In genomic region chr17:65536156-65536555, GRCm38 (mm10) we compare ENCODE assay signal across 7 mouse cellular contexts. TPM values are rescaled to one million over a fixed set of nuclear protein-coding genes. Genes with fewer than 3 reads are reported as not detected.
DNase-seq lines count a peak whose midpoint lies in the region; ATAC-seq and TF ChIP-seq lines count a peak whose summit lies in the region.

No protein-coding gene starts in this region.

- no peak for ATAC-seq in midbrain, embryonic 16.5 days
- ATAC-seq in forebrain, postnatal 0 days: no peak
- no peak for ATAC-seq in liver, embryonic 13.5 days (ENCODE audit: low read depth)

- 22% methylated on average over 3 of the region's 3 CpGs for WGBS in midbrain, embryonic 10.5 days
- WGBS in midbrain, embryonic 16.5 days: 22% methylated on average over 3 of the region's 3 CpGs
- WGBS in forebrain, postnatal 0 days: 24% methylated on average over 3 of the region's 3 CpGs
- WGBS in liver, embryonic 13.5 days (ENCODE audit: insufficient replicate concordance): 13% methylated on average over 3 of the region's 3 CpGs

- H3K36me3 ChIP-seq in midbrain, embryonic 10.5 days: no peaks in the 10 kb centered on the region
- H3K36me3 ChIP-seq in midbrain, embryonic 16.5 days (ENCODE audit: control insufficient read depth, insufficient read depth, low read length): no peaks in the 10 kb centered on the region
- H3K36me3 ChIP-seq in forebrain, postnatal 0 days (ENCODE audit: insufficient read depth): no peaks in the 10 kb centered on the region
- H3K36me3 ChIP-seq in liver, embryonic 13.5 days: no peaks in the 10 kb centered on the region

- H3K4me1 ChIP-seq in midbrain, embryonic 10.5 days: peaks cover 5% of the 10 kb centered on the region; the same call in 1 of the 2 replicates
- H3K4me1 ChIP-seq in midbrain, embryonic 16.5 days (ENCODE audit: control insufficient read depth, insufficient read depth, low read length): no peaks in the 10 kb centered on the region; the same call in 1 of the 2 replicates
- H3K4me1 ChIP-seq in forebrain, postnatal 0 days (ENCODE audit: insufficient read depth): 0 out of 2 replicates have a peak, but pooled peaks cover 3% of the 10 kb centered on the region
- no peaks in the 10 kb centered on the region for H3K4me1 ChIP-seq in liver, embryonic 13.5 days (replicated peaks)

- H3K4me2 ChIP-seq in midbrain, embryonic 16.5 days (ENCODE audit: low read length): no peak overlapping the region
- no peak overlapping the region for H3K4me2 ChIP-seq in forebrain, postnatal 0 days (ENCODE audit: low read depth)
- H3K4me2 ChIP-seq in liver, embryonic 13.5 days: no peak overlapping the region

- peak; percentile 54 for DNase-seq in midbrain, embryonic 10.5 days (ENCODE audit: low spot score)
- peak; percentile 70 for DNase-seq in NIH3T3 (ENCODE audit: low read depth)
- DNase-seq in cerebellum, adult 11 months: peak; percentile 14
- DNase-seq in forebrain, postnatal 0 days: peak; percentile 38
- DNase-seq in liver, embryonic 13.5 days: peak; percentile 15
- DNase-seq in retina, embryonic 14.5 days (ENCODE audit: low spot score): peak; percentile 79

- H3K4me3 ChIP-seq in midbrain, embryonic 10.5 days: no peak overlapping the region
- no peak overlapping the region for H3K4me3 ChIP-seq in midbrain, embryonic 16.5 days (ENCODE audit: low read depth, low read length)
- H3K4me3 ChIP-seq in forebrain, postnatal 0 days (ENCODE audit: low read depth, low read length): no peak overlapping the region
- no peak overlapping the region for H3K4me3 ChIP-seq in liver, embryonic 13.5 days (replicated peaks)

- no peak overlapping the region for H3K9ac ChIP-seq in midbrain, embryonic 16.5 days (ENCODE audit: low read depth, low read length)
- no peak overlapping the region for H3K9ac ChIP-seq in forebrain, postnatal 0 days
- H3K9ac ChIP-seq in liver, embryonic 13.5 days: no peak overlapping the region

- TF ChIP-seq CTCF in forebrain, postnatal 0 days (IDR thresholded peaks at IDR 0.05; ENCODE audit: low read depth): peak; percentile 70

- no peaks in the 10 kb centered on the region for H3K9me3 ChIP-seq in midbrain, embryonic 10.5 days (replicated peaks)
- H3K9me3 ChIP-seq in midbrain, embryonic 16.5 days (replicated peaks; ENCODE audit: control insufficient read depth, low read length, poor library complexity, severe bottlenecking): no peaks in the 10 kb centered on the region
- no peaks in the 10 kb centered on the region for H3K9me3 ChIP-seq in forebrain, postnatal 0 days (ENCODE audit: low read length)
- H3K9me3 ChIP-seq in liver, embryonic 13.5 days (replicated peaks): no peaks in the 10 kb centered on the region

- H3K27me3 ChIP-seq in midbrain, embryonic 10.5 days (ENCODE audit: low read depth, poor library complexity, severe bottlenecking): peaks cover 11% of the 10 kb centered on the region
- no peaks in the 10 kb centered on the region for H3K27me3 ChIP-seq in midbrain, embryonic 16.5 days (ENCODE audit: control insufficient read depth, insufficient read depth, low read depth, low read length)
- no peaks in the 10 kb centered on the region for H3K27me3 ChIP-seq in forebrain, postnatal 0 days (ENCODE audit: insufficient read depth, low read length)
- H3K27me3 ChIP-seq in liver, embryonic 13.5 days: peaks cover 17% of the 10 kb centered on the region

- H3K27ac ChIP-seq in midbrain, embryonic 10.5 days (replicated peaks): no peak overlapping the region
- H3K27ac ChIP-seq in midbrain, embryonic 16.5 days (ENCODE audit: low read length): no peak overlapping the region
- no peak overlapping the region for H3K27ac ChIP-seq in forebrain, postnatal 0 days (ENCODE audit: low read depth, low read length)
- H3K27ac ChIP-seq in liver, embryonic 13.5 days: no peak overlapping the region

RNA-seq across cellular contexts. Expression of gene Tmem232, which starts 4.4 kb away (rescaled TPM):
- 0.11 TPM in 1 of 2 replicates, not detected in the other for polyA plus RNA-seq in midbrain, embryonic 10.5 days (2016; fragmentation: Nextera tagmentation; extraction: Ambion mirVana)
- 0.46 and 0.92 TPM in 2 replicates for polyA plus RNA-seq in midbrain, embryonic 16.5 days (2015; fragmentation: Nextera tagmentation; extraction: Ambion mirVana)
- 0.57 and 0.77 TPM in 2 replicates for total RNA-seq in forebrain, postnatal 0 days (2014; rRNA removed)
- 0.79 and 1.1 TPM in 2 replicates for polyA plus RNA-seq in forebrain, postnatal 0 days (2015; fragmentation: Nextera tagmentation; extraction: Ambion mirVana)
- polyA plus RNA-seq in liver, embryonic 13.5 days (2015; fragmentation: Nextera tagmentation; extraction: Ambion mirVana): not detected in 2 replicates

Comparison
In these comparisons a context has a peak if more than half of its experiments do, and no peak if none do; other contexts are left out.
1. DNase-seq: peak in every context shown above with its lines; median percentile 79 in retina, embryonic 14.5 days; 70 in NIH3T3; 54 in midbrain, embryonic 10.5 days; 38 in forebrain, postnatal 0 days; 15 in liver, embryonic 13.5 days; 14 in cerebellum, adult 11 months.